Mouse (Mus musculus): ENCODE measurements around the gene Rgsl1. TPM values are rescaled to one million over a fixed set of nuclear protein-coding genes. Genes with fewer than 3 reads are reported as not detected.

Gene Rgsl1
- not detected in 2 replicates for total RNA-seq (2023)

DNA sequence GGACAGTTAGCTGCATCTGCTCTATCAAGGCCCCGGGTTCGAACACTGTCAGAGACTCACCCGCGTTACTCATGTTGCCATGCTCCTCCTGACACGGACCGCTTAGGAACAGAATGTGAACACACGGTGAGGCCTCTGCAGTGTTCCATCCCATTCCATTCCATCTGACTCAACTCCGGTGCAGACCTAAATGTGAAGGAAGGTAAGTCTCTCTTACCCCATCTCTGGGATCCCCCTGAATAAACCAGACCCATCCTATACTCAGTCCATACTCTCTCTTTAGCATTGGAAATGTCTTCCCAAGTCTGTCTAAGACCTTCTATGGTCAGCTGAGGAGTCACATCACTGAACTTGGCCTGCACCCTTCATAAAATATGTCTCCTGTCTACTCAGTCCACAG lies at the start of gene Rgsl1:
Gene Rgsl1 (minus strand): TSS at position 101 of the 400 bp plus-strand sequence.

DNA sequence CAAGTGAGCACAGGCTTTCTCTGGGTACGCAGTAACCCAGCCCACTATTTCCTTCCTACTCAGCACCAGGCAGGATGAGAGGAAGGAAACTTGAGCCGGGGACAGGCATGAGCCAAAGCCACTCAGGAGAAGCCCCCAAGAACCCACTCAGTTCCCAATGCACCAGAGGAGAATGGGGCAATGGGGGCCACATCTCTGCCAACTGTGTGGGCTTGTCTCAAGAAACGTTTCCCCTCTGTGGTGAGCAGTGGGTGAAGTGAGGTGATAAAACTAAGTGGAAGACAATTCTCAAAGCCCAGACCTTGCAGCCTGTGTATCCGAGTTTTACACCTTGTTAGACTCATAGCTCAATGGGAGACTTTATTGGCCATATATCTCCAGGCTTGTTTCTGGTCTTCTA lies 47.5 kb upstream of the Rgsl1 start, which contains the start of gene Teddm1a:
Gene Teddm1a (plus strand): TSS at position 301 of the 400 bp plus-strand sequence.

GRCm38 (mm10) chr1:153874045-153874444 lies 30.1 kb upstream of the Rgsl1 start, which contains the start of gene Teddm1b:
Teddm1b (plus strand) TSS chr1:153874345.

DNA sequence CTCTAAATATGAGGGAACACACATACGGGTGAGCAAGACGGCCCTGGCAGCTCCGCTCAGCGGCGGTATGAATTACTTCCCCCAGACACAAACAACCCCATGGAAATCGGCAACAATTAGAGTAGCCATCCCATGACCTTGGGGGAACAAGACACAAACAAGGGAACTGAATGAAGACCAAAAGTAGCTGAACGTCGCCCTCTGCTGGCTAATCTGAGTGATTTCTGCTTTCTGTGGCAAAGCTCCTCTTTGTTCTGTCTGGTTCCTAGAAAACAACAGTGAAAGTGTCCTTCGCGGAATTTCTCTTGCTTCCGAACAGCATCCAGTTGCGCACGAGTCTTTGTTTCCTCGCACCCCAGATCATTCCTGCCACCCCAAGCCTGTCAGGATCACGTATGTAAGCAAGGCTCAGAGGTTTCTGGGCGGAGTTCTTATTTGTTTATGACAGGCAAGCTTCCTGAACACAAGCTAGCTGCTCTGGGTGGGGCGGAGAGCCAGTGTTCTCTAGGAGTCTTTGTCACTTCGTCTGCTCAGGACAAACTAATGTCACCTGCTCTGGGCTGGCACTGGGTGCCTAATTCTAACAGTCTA lies 94.6 kb downstream of the Rgsl1 start, which contains the start of gene Rnasel:
Gene Rnasel (plus strand): TSS at position 216 of the 591 bp plus-strand sequence.

GRCm38 (mm10) chr1:153740145-153740544 lies 103.8 kb downstream of the Rgsl1 start, which contains the start of gene Rgs16:
Rgs16 (plus strand) TSS chr1:153740349.

Other genes starting within 250 kb of the Rgsl1 start
- gene Rgs8, start 191.1 kb downstream of the Rgsl1 start, total RNA-seq (2023), result not detected in 2 replicates
- 0.25 and 2.3 TPM in 2 replicates for gene Rgs16, start 103.8 kb downstream of the Rgsl1 start, total RNA-seq (2023)
- gene Rnasel, start 94.7 kb downstream of the Rgsl1 start, total RNA-seq (2023), result 108 and 130 TPM in 2 replicates
- gene Teddm1b, start 30.2 kb upstream of the Rgsl1 start, total RNA-seq (2023), result 0.32 TPM in 1 of 2 replicates, not detected in the other
- gene Teddm1a, start 47.6 kb upstream of the Rgsl1 start, total RNA-seq (2023), result not detected in 2 replicates
- 130 and 173 TPM in 2 replicates for gene Glul, start 55.8 kb upstream of the Rgsl1 start, total RNA-seq (2023)
- 0.11 and 0.35 TPM in 2 replicates for gene Teddm2, start 56.1 kb upstream of the Rgsl1 start, total RNA-seq (2023)